Mouse (Mus musculus) lung, embryonic 16.5 days (tissue): ENCODE results near the gene Rtkn2. TPM values are rescaled to one million over a fixed set of nuclear protein-coding genes. Genes with fewer than 3 reads are reported as not detected.

Experiments used
- ATAC-seq: fragments of 200-750 bp; cut with Nextera tagmentation; 2 replicates; pipeline ENCODE4 v1.8.0; 2017; ENCODE audit warnings: low read depth, mild to moderate bottlenecking, moderate library complexity
- H3K27ac ChIP-seq: fragments of 300-500 bp; sonication (generic); 2 replicates; pipeline ENCODE4 v1.5.1; 2014; ENCODE audit warnings: mild to moderate bottlenecking, control low read depth, low read length
- H3K27me3 ChIP-seq: fragments of 300-500 bp; sonication (generic); 2 replicates; pipeline ENCODE4 v1.6.1; 2014; ENCODE audit warnings: low read depth, low read length, mixed read lengths; ENCODE audit not compliant: control insufficient read depth, insufficient read depth
- H3K36me3 ChIP-seq: fragments of 300-500 bp; sonication (generic); 2 replicates; pipeline ENCODE4 v1.6.1; 2014; ENCODE audit warnings: low read length; ENCODE audit not compliant: control insufficient read depth, insufficient read depth
- H3K4me1 ChIP-seq: fragments of 300-500 bp; sonication (generic); replicated peaks from 2 replicates; pipeline ENCODE4 v1.6.1; 2014; ENCODE audit warnings: low read length, mixed read lengths; ENCODE audit not compliant: control insufficient read depth, insufficient read depth
- H3K4me2 ChIP-seq: fragments of 300-500 bp; sonication (generic); 2 replicates; pipeline ENCODE4 v1.6.1; 2014; ENCODE audit warnings: low read depth, low read length, control low read depth
- H3K4me3 ChIP-seq: fragments of 300-500 bp; sonication (generic); 2 replicates; pipeline ENCODE4 v1.5.1; 2014; ENCODE audit warnings: mild to moderate bottlenecking, low read length, control low read depth
- H3K9ac ChIP-seq: fragments of 300-500 bp; sonication (generic); 2 replicates; pipeline ENCODE4 v1.6.1; 2014; ENCODE audit warnings: low read length, control low read depth
- H3K9me3 ChIP-seq: fragments of 300-500 bp; sonication (generic); 2 replicates; pipeline ENCODE4 v1.6.1; 2016; ENCODE audit warnings: low read length; ENCODE audit not compliant: control insufficient read depth
- WGBS: fragments of 180-500 bp; shearing (Covaris S2); extraction: QIAGEN DNeasy Blood & Tissue Kit; methylation state at CpG from one replicate; pipeline ENCODE4 v1.1.7; 2014; 5-methylcytosine and 5-hydroxymethylcytosine counted together
- polyA plus RNA-seq: library from polyadenylated mRNA; unstranded; fragments of >200 nt; fragmentation: Nextera tagmentation; extraction: Ambion mirVana; gene quantifications from 2 replicates; pipeline ENCODE4 v1.2.1, GENCODE M21; 2015

Rtkn2 gene
- polyA plus RNA-seq, 1 experiment from 2014 or later = 14.6 TPM

DNA sequence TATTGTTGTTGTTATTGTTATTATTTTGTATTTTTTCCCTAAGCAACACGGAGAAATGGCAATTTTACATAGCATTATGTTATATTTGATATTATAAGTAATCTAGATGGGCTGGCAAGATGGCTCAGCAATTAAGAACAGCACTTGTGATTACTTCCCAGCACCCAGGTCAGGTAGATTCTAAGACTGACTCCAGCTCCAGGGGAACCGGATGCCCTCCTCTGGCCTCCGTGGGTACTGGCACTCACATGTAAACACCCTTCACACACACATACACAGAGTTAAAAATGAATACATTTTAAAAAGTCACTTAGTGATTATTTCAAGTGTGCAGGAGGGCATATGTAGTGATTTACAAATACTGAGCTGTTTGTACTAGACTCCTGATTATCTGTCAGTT is 108.4 kb downstream of the Rtkn2 start:
- no peak for ATAC-seq
- Histone ChIP-seq H3K4me1 (peaks cover 27% of the 10 kb centered on the region), H3K27me3 (no peaks in the 10 kb centered on the region), H3K4me3 (no peak overlapping the region), H3K4me2 (no peak overlapping the region), H3K9ac (no peak overlapping the region), H3K36me3 (no peaks in the 10 kb centered on the region; the same call in 1 of the 2 replicates), H3K9me3 (no peaks in the 10 kb centered on the region), H3K27ac (no peak overlapping the region)
- 78% methylated on average over 3 of the region's 3 CpGs for WGBS

DNA sequence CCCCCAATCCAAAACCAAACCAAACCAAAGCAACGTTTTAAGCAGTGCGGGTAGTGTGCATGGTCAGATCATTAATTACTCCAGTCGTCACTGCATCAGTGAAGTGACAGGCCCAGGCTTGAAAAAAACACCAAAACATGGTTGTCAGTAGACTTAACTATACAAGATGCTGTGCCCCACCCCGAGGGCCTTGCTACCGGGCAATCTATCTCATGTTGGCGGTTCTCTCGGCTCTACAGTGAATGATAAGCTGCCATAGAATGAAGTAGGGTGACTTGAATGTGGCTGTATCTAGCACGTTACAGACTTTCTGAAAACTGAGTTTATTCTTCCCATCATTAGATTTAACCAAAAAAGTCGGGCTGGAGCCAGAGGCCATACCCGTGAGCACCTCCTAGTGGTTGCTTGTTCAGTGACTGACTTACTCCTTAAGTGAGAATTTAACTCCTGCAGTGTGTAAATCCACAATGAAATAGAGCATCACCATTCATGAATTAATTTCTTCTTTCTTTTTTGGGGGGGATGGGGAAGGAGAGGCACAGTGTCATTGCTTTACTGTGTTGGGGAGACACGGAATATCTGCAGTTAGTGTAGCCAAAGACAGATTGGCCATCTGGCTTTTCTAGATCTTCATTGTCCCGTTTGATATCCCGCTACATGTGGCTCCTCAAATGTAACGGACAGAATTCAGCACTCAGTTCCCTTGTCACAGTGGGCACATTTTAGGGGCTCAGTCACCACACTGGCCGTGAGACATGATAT is 110.2 kb downstream of the Rtkn2 start:
- H3K9ac ChIP-seq = no peak overlapping the region
- no peaks in the 10 kb centered on the region for H3K9me3 ChIP-seq
- ATAC-seq = peak; percentile 31; the same call in 1 of the 2 replicates
- H3K4me1 ChIP-seq = peaks cover 36% of the 10 kb centered on the region
- no peaks in the 10 kb centered on the region for H3K27me3 ChIP-seq
- WGBS = 45% methylated on average over 15 of the region's 15 CpGs
- no peak overlapping the region for H3K4me3 ChIP-seq
- peak overlapping the region; percentile 69 for H3K27ac ChIP-seq
- no peak overlapping the region for H3K4me2 ChIP-seq
- peaks cover 3% of the 10 kb centered on the region; the same call in 1 of the 2 replicates for H3K36me3 ChIP-seq

DNA sequence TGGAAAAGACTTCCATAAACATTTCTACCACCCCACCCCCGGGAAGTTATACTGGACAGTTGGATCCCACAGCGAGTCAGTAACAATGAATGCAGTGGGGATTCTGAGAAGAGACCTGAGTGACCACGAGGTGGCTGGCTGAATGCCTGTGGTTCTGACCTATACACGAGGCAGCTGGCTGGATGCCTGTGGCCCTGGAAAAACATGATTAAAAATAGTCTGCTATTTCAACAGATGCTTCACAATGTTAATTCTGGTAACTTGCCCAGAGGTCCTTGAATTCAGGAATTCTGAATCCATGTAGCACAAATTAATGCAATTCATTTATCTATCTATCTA is 110.8 kb downstream of the Rtkn2 start:
- H3K36me3 ChIP-seq = peaks cover 9% of the 10 kb centered on the region; the same call in 1 of the 2 replicates
- H3K4me3 ChIP-seq = no peak overlapping the region
- WGBS = 17% methylated on average over 4 of the region's 4 CpGs
- H3K27ac ChIP-seq = peak overlapping the region; percentile 69
- H3K4me1 ChIP-seq = peaks cover 39% of the 10 kb centered on the region
- no peaks in the 10 kb centered on the region for H3K27me3 ChIP-seq
- no peak overlapping the region for H3K9ac ChIP-seq
- ATAC-seq = peak; percentile 85
- H3K4me2 ChIP-seq = no peak overlapping the region
- H3K9me3 ChIP-seq = no peaks in the 10 kb centered on the region

DNA sequence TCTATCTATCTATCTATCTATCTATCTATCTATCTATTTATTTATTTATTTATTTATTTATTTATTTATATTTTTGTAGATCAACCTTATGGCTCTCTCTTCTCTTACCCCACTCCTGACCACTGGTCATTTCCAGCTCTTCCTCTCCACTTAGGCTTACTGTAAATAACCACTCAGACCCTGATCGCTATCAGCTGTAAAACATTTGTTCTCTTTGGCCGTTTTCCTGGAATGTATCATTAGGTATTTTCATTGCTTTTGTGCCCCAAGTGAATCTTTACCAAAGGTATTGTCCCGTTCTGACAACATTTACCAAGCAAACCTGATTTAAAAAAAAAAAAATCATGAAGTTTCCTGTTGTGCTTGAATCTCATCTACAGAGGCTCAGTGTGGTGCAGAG is 111.2 kb downstream of the Rtkn2 start:
- ATAC-seq = peak; percentile 65

DNA sequence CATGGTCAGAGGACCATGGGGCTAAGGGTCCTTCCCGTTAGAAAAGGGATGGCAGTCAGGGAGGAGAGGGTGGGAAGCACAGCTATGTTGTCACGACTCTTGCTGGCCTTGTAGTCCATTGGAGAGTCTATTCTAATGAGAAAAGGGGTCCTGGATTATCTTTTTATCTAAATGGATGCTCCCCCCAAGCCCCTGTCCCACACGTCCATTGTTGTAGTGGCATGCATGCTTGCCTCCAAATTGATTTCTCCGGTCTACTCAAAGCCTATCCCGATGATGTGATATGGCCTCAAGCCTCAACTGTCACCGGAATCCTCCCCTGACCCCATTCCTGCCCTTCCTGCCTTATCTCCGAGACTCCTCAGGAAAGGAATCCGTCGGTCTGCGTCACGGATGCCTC is 111.6 kb downstream of the Rtkn2 start:
- Histone ChIP-seq H3K36me3 (peaks cover 15% of the 10 kb centered on the region), H3K4me2 (no peak overlapping the region), H3K27me3 (no peaks in the 10 kb centered on the region), H3K4me1 (peaks cover 39% of the 10 kb centered on the region), H3K9ac (no peak overlapping the region), H3K4me3 (no peak overlapping the region), H3K27ac (peak overlapping the region; percentile 73), H3K9me3 (no peaks in the 10 kb centered on the region)
- ATAC-seq = no peak
- WGBS = 63% methylated on average over 11 of the region's 11 CpGs

More for the DNA sequence above, 111.2 kb downstream of the Rtkn2 start:
- H3K4me1 ChIP-seq = peaks cover 39% of the 10 kb centered on the region
- 15% methylated on average over 3 of the region's 3 CpGs for WGBS
- no peaks in the 10 kb centered on the region for H3K27me3 ChIP-seq
- H3K36me3 ChIP-seq = peaks cover 11% of the 10 kb centered on the region; the same call in 1 of the 2 replicates
- H3K9ac ChIP-seq = no peak overlapping the region
- H3K9me3 ChIP-seq = no peaks in the 10 kb centered on the region
- H3K4me3 ChIP-seq = no peak overlapping the region
- peak overlapping the region; percentile 73 for H3K27ac ChIP-seq
- H3K4me2 ChIP-seq = no peak overlapping the region

DNA sequence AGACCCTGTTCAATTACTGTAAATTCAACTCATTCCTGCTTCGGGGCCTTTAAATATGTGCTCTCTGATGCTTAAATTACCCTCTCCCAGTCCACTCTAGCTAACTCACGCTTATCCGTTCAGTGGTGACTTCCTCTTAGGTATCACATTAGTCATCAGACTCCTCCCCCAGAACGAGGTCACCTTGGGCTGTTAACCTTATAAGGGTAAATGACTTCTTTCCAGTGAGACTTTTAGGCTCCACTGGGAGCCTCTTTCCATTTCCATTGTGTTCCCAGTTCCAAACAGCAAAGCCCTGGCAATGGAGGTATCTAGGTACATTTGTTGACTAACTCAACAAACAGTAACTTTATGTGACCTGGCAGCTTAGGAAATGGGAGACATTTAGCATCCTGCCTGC is 112.5 kb downstream of the Rtkn2 start:
- Histone ChIP-seq H3K4me2 (no peak overlapping the region), H3K4me1 (peaks cover 39% of the 10 kb centered on the region), H3K27me3 (no peaks in the 10 kb centered on the region), H3K9me3 (no peaks in the 10 kb centered on the region), H3K9ac (no peak overlapping the region), H3K4me3 (no peak overlapping the region), H3K27ac (no peak overlapping the region; the same call in 1 of the 2 replicates), H3K36me3 (peaks cover 23% of the 10 kb centered on the region)
- 76% methylated on average over 4 of the region's 4 CpGs for WGBS
- no peak for ATAC-seq

DNA sequence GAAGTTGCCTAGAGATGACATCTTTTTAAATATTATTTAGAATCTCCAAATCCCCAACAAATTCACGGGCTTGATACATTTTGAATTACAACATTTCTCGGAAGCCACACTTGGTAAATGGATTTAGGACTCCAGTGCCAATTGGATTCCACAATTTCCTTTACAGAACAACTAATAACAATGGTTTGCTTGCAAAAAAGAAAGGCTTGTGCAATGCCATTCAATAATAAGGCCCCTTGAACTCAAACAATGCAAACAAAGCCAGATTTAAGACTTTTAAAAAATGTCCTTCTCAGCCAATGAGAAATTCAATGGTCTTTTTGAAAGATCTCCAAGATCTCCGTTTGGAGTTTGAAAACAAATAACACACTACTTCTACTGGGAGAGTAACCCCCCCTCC is 114.1 kb downstream of the Rtkn2 start:
- Histone ChIP-seq H3K9me3 (no peaks in the 10 kb centered on the region), H3K9ac (no peak overlapping the region), H3K4me3 (no peak overlapping the region), H3K36me3 (peaks cover 39% of the 10 kb centered on the region), H3K4me1 (peaks cover 39% of the 10 kb centered on the region), H3K4me2 (no peak overlapping the region), H3K27ac (peak overlapping the region; percentile 28), H3K27me3 (no peaks in the 10 kb centered on the region)
- 51% methylated on average over 3 of the region's 3 CpGs for WGBS
- ATAC-seq = no peak

DNA sequence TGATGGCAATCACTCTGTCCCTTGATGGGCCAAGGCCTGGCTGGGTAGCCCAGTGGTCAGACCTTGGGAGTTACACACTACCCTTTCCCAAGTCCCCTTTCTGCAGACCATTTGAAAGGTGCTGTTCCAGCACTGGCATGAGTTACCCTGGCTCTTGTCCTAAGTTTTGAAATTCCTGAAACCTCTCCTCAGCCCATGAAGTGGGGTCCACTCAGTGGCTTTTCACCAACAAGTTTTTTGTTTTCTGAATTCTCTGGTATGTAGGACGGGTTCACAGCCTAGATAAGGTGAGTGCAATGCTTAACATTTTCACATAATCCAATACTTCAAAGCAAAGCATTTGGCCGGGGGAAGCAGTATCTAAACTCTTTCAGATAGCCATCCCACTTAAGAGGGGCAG is 115.8 kb downstream of the Rtkn2 start:
- peak overlapping the region; percentile 68 for H3K27ac ChIP-seq
- no peak overlapping the region for H3K4me3 ChIP-seq
- peaks cover 29% of the 10 kb centered on the region for H3K4me1 ChIP-seq
- H3K4me2 ChIP-seq = no peak overlapping the region
- no peaks in the 10 kb centered on the region for H3K9me3 ChIP-seq
- no peak overlapping the region for H3K9ac ChIP-seq
- 60% methylated on average over 2 of the region's 2 CpGs for WGBS
- ATAC-seq = peak; percentile 63
- no peaks in the 10 kb centered on the region for H3K27me3 ChIP-seq
- peaks cover 42% of the 10 kb centered on the region for H3K36me3 ChIP-seq

DNA sequence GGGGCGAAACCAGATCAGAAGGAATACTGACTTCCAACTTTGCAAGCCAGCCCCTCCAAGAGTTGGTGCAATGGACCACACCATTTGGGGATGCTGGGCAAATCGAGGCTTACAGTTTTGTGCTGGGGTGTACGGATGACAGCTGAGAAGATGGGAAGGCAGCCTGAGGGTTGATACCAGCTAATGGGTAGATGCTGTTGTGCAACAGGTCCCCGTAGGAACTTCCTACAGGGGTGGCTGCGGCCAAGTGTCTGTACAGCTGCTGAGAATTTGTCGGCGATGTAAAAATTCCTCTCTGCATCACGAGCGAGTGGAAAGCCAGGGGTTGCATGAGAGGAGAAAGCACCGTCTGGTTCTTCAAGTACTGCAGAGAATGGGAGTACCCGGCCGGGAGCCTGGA is 117.0 kb downstream of the Rtkn2 start:
- H3K4me1 ChIP-seq = peaks cover 19% of the 10 kb centered on the region
- WGBS = 86% methylated on average over 12 of the region's 12 CpGs
- 0 out of 2 replicates have a peak overlapping the region, but pooled peaks have one; percentile 10 for H3K27ac ChIP-seq
- no peak overlapping the region for H3K4me3 ChIP-seq
- ATAC-seq = no peak
- no peak overlapping the region for H3K4me2 ChIP-seq
- no peaks in the 10 kb centered on the region for H3K9me3 ChIP-seq
- H3K27me3 ChIP-seq = no peaks in the 10 kb centered on the region
- H3K36me3 ChIP-seq = peaks cover 47% of the 10 kb centered on the region
- H3K9ac ChIP-seq = no peak overlapping the region
